Mouse (Mus musculus): ENCODE data around the gene Ak2.

Gene Ak2

GRCm38 (mm10) chr4:128991500-128992008, at the start of gene Ak2:
Ak2 (plus strand) TSS chr4:128991958.
- no peak for DNase-seq

GRCm38 (mm10) chr4:128942346-128942745, 49.4 kb upstream of the Ak2 start:
- no peak for DNase-seq

- no peak for DNase-seq
Measured at GRCm38 (mm10) chr4:128946736-128947135, 45.0 kb upstream of the Ak2 start.

- DNase-seq: peak; percentile 45
Measured at GRCm38 (mm10) chr4:128947326-128947933, 44.3 kb upstream of the Ak2 start.

- DNase-seq: peak; percentile 69
Measured at GRCm38 (mm10) chr4:128948137-128948674, 43.6 kb upstream of the Ak2 start.

GRCm38 (mm10) chr4:128949470-128950005, 42.2 kb upstream of the Ak2 start:
- DNase-seq: no peak

GRCm38 (mm10) chr4:128950461-128950860, 41.3 kb upstream of the Ak2 start:
- peak; percentile 30 for DNase-seq

- DNase-seq: no peak
Measured at GRCm38 (mm10) chr4:128953851-128954250, 37.9 kb upstream of the Ak2 start.

GRCm38 (mm10) chr4:128957155-128957911, 34.4 kb upstream of the Ak2 start:
- peak; percentile 76 for DNase-seq

- no peak for DNase-seq
Measured at GRCm38 (mm10) chr4:128958156-128958555, 33.6 kb upstream of the Ak2 start.

- DNase-seq: no peak
Measured at GRCm38 (mm10) chr4:128958849-128959248, 32.9 kb upstream of the Ak2 start.

GRCm38 (mm10) chr4:128959676-128960075, 32.1 kb upstream of the Ak2 start:
- no peak for DNase-seq

GRCm38 (mm10) chr4:128961301-128962028, 30.3 kb upstream of the Ak2 start:
- DNase-seq: peak; percentile 20

GRCm38 (mm10) chr4:128962029-128962925, 29.5 kb upstream of the Ak2 start, which contains the start of gene Azin2:
Azin2 (minus strand) TSS chr4:128962442.
- peak; percentile 90 for DNase-seq

- no peak for DNase-seq
Measured at GRCm38 (mm10) chr4:128962926-128963290, 28.9 kb upstream of the Ak2 start.

- DNase-seq: no peak
Measured at GRCm38 (mm10) chr4:128966751-128967150, 25.0 kb upstream of the Ak2 start.

- DNase-seq: peak; percentile 79
Measured at GRCm38 (mm10) chr4:128969081-128969480, 22.7 kb upstream of the Ak2 start.

GRCm38 (mm10) chr4:128969607-128970416, 21.9 kb upstream of the Ak2 start:
- DNase-seq: no peak

- no peak for DNase-seq
Measured at GRCm38 (mm10) chr4:128970417-128970807, 21.3 kb upstream of the Ak2 start.

GRCm38 (mm10) chr4:128971065-128971694, 20.6 kb upstream of the Ak2 start:
- peak; percentile 88 for DNase-seq

GRCm38 (mm10) chr4:128974677-128975076, 17.1 kb upstream of the Ak2 start:
- no peak for DNase-seq
